Mouse (Mus musculus) stomach, postnatal 0 days (tissue): Measurements from ENCODE around the gene Aifm3.

ENCODE experiments used
- CTCF ChIP-seq: IDR thresholded peaks from 2 replicates; pipeline ENCODE4 v1.5.1; 2016; ENCODE audit warnings: antibody characterized with exemption, low read depth, mild to moderate bottlenecking, moderate library complexity
- EP300 ChIP-seq: optimal IDR thresholded peaks from 2 replicates; pipeline ENCODE3; 2016; ENCODE audit warnings: antibody characterized with exemption

- no peak for TF ChIP-seq CTCF
- no peak for TF ChIP-seq EP300
These were observed 2.6 kb downstream of the Aifm3 start for GRCm38 (mm10) chr16:17491896-17492561.
